Mouse (Mus musculus): ENCODE measurements around the gene Incenp.

DNA sequence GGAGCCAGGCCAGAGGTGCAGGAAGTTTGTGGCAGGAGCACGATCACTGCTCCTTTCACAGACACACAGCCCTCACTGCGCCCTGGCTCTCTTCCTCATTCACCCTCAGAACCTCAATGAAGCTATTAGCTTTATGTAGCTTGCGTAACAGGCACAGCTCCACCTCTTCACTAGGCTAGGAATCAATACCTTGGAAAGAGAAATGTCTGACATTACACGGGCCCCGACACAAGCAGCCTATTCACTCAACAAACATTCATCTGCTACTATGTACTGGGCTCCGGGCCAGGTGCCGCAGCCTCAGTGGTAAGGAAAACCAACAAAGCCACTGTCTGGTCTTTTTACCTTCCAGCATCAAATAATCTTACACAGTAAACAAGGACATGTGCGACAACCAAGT lies 12.6 kb downstream of the Incenp start:
- no peak for TF ChIP-seq POLR2A (IDR thresholded peaks at IDR 0.05; ENCODE audit: control insufficient read depth, low read depth, low read length)
- TF ChIP-seq CTCF (IDR thresholded peaks at IDR 0.05; ENCODE audit: control insufficient read depth, insufficient read depth, insufficient replicate concordance, low read depth, low read length), result no peak
